Mouse (Mus musculus) bone marrow macrophage, adult 2 months (primary cell): Measurements from ENCODE around the gene Eif5. TPM values are rescaled to one million over a fixed set of nuclear protein-coding genes. Genes with fewer than 3 reads are reported as not detected.

Source experiments
- H3K27ac ChIP-seq: 2 replicates; pipeline ENCODE4 v1.5.1; 2012; ENCODE audit warnings: low read depth, low read length; ENCODE audit not compliant: insufficient read depth
- H3K4me1 ChIP-seq: 2 replicates; pipeline ENCODE4 v1.6.1; 2012; ENCODE audit warnings: low read length; ENCODE audit not compliant: control insufficient read depth, insufficient read depth
- H3K4me3 ChIP-seq: 2 replicates; pipeline ENCODE4 v1.5.1; 2012; ENCODE audit warnings: mild to moderate bottlenecking, low read length, moderate library complexity; ENCODE audit not compliant: insufficient read depth
- CTCF ChIP-seq: IDR thresholded peaks from 2 replicates; pipeline ENCODE4 v1.5.1; 2012; ENCODE audit warnings: low read depth, mild to moderate bottlenecking, low read length, moderate library complexity
- POLR2A ChIP-seq: IDR thresholded peaks from 2 replicates; pipeline ENCODE4 v1.6.1; 2012; ENCODE audit warnings: mild to moderate bottlenecking, low read depth, low read length, borderline replicate concordance
- polyA plus RNA-seq: library from polyadenylated mRNA; stranded (reverse); fragments of >200 nt; gene quantifications from 2 replicates; pipeline ENCODE4 v1.2.4, GENCODE M21; 2012; ENCODE audit not compliant: missing spikeins, insufficient read depth, insufficient read length

Gene Eif5
- polyA plus RNA-seq, 1 experiment = 147 TPM

DNA sequence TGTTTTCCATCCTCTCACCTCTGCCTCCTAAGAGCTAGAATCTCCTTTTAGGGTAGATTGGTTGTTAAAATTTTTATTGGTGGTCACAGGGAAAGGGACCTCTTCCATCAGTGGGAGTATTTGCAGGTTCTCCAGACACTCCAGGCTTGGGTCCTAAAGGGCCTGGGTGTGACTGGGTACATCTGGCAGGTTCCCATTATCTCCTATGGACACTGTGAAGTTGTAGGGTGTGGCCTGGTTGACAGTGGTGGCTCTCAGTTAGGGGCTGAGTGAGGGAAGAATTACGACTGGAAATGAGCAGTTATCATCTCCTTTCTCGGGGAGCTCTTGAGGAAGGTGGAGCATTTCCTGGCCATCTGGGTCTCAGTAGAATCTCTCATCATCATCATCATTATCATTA lies 20.8 kb downstream of the Eif5 start:
- no peak for TF ChIP-seq POLR2A
- no peak for TF ChIP-seq CTCF
- H3K4me3 ChIP-seq = no peak overlapping the region
- peaks cover 16% of the 10 kb centered on the region for H3K4me1 ChIP-seq
- H3K27ac ChIP-seq = no peak overlapping the region

DNA sequence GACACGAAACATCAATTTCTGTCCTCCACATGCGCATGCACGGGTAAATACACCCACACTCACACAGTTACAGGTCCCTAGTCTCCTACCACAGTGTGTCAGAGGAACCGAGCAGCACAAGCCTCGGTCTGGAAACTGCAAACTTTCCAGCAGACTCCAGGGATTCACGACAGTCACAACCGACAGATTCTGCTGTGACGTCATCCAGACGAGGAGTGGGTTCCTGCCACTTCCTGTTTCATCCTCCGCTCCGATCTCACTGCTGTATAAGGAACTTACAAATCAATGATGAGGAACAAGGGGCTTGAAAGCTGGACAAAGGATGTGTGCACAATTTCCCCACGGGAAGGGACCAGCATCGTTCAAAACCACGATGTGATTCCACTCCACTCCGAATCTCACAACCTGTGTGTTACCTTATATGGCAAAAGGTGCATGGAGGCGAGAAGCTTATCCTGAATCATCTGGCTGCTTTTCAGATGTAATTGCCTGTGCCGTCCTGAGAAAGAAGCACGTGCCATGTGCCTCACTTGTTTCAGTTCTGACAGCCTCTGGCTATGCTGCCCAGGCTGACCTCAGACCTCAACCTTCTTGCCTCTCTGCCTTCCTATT lies 21.9 kb downstream of the Eif5 start:
- Histone ChIP-seq H3K4me1 (peaks cover 16% of the 10 kb centered on the region), H3K4me3 (peak overlapping the region; percentile 55), H3K27ac (peak overlapping the region; percentile 0; the same call in 1 of the 2 replicates)
- no peak for TF ChIP-seq POLR2A
- no peak for TF ChIP-seq CTCF

DNA sequence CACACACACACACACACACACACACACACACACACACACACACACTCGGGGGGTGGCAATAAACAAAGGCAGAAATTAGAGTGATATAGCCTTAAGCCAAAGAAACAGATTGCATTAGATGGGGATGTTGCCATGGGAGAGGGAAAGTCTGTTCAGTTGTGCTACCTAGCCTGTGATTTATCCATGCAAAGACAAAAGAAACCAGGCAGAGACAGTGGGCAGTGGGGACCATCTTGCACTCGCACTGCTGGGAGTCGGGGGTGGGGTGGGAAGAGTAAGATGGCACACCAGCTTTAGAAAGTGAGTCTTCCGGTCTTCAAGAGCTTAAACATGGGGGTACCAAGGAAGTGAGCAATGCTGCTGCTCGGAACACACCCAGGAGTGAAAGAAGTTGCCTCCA lies 22.5 kb downstream of the Eif5 start:
- Histone ChIP-seq H3K4me3 (peak overlapping the region; percentile 55), H3K27ac (no peak overlapping the region), H3K4me1 (peaks cover 16% of the 10 kb centered on the region)
- no peak for TF ChIP-seq CTCF
- TF ChIP-seq POLR2A = no peak

DNA sequence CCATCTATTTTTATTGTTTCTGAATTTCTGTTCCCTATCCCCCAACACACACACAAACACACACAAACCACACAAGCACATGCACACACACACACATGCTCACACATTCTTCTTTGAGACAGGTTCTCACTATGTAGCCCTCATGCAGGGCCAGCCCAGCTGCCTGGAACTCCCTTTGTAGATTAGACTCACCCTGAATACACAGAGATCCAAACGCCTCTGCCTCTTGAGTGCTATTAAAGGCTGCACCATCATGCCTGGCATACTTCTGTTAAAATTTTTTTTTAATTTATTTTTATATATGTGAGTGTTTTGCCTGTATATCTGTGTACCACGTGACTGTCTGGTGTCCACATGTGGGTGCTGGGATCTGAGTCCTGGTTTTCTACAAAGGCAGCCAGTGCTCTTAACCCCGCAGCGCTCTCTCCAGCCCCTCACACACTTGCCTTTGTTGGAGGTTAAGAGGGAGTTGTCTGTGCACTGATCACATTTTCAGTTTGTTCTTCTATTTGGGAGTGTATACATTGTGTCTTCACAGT lies 24.5 kb downstream of the Eif5 start:
- Histone ChIP-seq H3K4me3 (no peak overlapping the region), H3K4me1 (peaks cover 12% of the 10 kb centered on the region), H3K27ac (no peak overlapping the region)
- TF ChIP-seq POLR2A = no peak
- no peak for TF ChIP-seq CTCF

DNA sequence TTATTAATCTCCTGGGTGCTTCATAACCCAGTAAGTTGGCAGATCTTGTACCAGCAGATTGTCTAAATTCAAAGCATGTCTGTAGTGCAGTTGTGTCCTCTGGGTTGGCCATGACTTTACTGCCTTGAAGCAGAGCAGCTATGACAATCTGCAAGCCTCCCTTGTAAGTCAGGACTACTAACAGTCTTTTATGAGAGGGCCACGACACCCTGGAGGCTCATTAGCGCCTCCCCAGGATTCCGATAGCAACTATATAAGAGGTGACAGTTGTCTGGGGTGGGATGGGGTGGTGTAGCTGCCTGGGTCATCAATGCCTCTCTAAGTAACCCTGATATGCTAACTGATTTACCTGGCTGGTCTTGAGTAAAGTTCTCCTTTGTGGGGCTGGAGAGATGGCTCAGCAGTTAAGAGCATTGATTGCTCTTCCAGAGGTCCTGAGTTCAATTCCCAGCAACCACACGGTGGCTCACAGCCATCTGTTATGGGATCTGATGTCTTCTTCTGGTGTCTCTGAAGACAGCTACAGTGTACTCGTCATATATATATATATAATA lies 25.3 kb downstream of the Eif5 start:
- TF ChIP-seq POLR2A = no peak
- no peak overlapping the region for H3K4me3 ChIP-seq
- peaks cover 8% of the 10 kb centered on the region for H3K4me1 ChIP-seq
- no peak overlapping the region for H3K27ac ChIP-seq

DNA sequence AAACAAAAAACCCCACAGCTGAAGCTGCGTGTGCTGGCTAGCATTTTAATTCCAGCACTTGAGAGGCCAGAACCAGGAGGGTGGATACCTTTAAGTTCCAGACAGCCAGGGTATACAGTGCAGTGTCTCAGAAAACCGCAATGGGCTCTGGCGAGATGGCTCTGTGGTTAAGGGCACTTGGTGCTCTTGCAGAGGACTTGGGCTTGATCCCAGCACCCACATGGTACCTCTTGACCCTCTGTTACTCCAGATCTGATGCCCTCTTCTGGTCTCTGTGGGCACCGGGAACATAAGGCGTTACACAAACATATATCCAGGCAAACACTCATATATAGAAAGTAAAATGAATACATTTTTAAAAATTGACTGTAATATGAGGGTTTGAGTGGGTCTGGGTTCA lies 27.5 kb downstream of the Eif5 start:
- Histone ChIP-seq H3K27ac (no peak overlapping the region), H3K4me1 (no peaks in the 10 kb centered on the region), H3K4me3 (no peak overlapping the region)
- no peak for TF ChIP-seq CTCF
- no peak for TF ChIP-seq POLR2A

DNA sequence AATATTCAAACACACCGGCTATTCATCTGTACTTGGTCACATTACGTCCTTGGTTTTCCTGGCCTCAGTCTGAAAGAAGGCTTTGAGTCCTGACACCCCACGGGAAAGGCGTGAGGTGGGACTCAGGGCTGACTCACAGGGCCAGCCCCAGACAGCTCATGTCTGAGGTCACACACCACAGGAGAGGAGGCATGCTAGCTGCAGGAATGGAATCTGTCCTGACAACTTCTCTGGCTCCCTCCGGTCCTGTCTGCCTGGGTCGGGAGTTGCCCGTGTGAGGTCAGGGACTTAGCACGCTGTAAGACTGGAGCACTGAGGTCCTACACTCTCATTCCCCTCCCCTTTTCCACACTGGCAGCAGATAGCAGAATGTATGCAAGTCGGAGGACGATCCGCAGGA lies 31.0 kb downstream of the Eif5 start:
- TF ChIP-seq POLR2A (no peak), CTCF (no peak)
- no peak overlapping the region for H3K4me3 ChIP-seq
- H3K27ac ChIP-seq = no peak overlapping the region
- peaks cover 6% of the 10 kb centered on the region for H3K4me1 ChIP-seq

DNA sequence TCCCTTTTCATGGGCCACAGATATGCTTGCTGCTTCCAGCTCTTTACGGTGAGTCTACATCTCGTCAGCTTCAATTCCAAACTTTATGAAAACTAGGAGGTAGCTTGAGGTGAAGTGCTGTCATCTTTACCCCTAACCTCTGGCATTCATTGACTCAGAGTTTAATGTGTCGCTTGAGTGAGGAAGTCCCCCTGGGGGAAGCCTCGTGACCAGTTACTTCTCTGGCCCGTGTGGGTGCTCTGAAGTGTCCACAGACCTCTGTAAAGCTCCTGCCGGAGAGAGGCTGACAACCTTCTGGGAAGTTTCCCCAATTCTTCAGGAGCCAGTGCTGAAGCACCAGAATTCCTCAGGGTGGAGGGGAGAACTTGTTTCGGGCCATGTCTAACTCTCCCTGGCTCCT lies 34.6 kb downstream of the Eif5 start:
- TF ChIP-seq CTCF (no peak), POLR2A (no peak)
- H3K4me3 ChIP-seq = no peak overlapping the region
- peaks cover 11% of the 10 kb centered on the region for H3K4me1 ChIP-seq
- no peak overlapping the region for H3K27ac ChIP-seq

DNA sequence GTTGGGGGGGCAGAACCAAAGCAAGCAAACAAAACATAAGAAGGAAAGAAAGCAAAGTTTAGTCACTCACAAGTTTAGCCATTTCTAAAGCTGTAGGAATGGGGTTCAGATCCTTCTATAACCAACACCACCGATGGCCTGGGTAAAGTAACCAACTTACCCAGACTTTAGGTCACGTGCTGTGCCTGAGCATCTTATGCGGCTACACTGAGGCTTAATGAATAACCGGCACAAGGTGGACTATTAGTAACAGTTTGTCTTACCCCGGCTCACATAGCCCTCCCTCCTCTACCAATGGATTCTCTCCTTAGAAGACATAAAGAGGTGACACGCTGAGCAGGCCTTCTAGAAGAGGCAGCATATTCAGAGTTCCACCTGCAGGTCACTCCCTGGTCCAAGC lies 35.5 kb downstream of the Eif5 start:
- H3K4me3 ChIP-seq = no peak overlapping the region
- TF ChIP-seq POLR2A = no peak
- TF ChIP-seq CTCF = no peak
- H3K27ac ChIP-seq = no peak overlapping the region
- H3K4me1 ChIP-seq = peaks cover 11% of the 10 kb centered on the region

DNA sequence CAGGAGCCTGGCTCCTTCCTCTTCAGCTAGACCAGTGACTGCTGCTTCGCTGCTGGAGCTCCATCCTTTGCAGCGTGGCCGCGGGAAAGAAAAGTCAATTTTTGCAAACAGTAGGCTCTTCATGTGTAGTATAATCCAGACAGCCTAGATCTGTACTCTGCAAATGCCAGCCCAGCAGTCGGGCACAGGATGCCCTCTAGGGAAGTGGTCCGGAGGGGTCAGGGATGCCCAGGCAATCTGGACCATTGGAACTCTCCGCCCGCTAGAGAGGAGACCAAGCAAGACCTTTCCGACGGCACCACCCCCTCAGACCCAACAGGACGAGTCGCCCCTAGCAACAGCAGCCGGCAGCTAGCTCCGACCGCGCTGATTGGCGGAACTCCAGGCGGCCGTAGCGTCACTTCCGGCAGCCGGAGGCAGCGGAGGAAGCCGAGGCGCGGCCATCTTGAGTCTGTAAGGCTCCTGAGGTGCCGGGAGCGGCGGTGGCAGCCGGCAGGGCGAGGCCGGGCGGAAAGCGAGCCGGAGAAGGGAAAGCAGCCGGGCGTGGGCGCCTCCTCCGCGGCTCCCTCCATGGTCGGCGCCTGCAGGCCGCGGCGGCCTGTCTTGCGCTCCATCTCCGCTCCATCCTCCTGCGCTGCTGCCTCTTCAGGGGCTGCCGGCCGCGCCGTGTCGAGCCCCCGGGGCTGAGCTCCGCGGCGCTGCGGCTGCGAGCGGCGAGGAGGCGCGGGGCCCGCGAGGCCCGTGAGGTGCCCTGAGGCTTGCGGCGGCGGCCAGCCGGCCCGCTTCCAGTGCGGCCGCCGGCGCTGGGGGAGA lies 36.5 kb downstream of the Eif5 start, which contains the start of gene Mark3:
Gene Mark3, plus strand, starts transcription at position 450 of the 813 bp plus-strand sequence.
- Histone ChIP-seq H3K4me3 (peak within 1 kb of the TSS; percentile 79), H3K27ac (peak within 1 kb of the TSS; percentile 12), H3K4me1 (peaks cover 11% of the 10 kb centered on the region)
- no peak for TF ChIP-seq POLR2A
- no peak for TF ChIP-seq CTCF
